Mouse (Mus musculus) layer of hippocampus, adult 11-12 months (tissue): ENCODE results near the gene Gcnt2.
"Not testable (repeated sequence)": the region's sequence is repeated elsewhere in the genome, so short reads cannot be mapped to it uniquely, and the experiment has no call there.

Source experiments
- DNase-seq: peaks from one replicate; pipeline ENCODE4 v3.0.0; 2022; ENCODE audit warnings: low spot score

The Gcnt2 gene

GRCm38 (mm10) chr13:40943066-40943465, 83.5 kb downstream of the Gcnt2 start:
- DNase-seq = no peak

- no peak for DNase-seq
Observed at GRCm38 (mm10) chr13:40943936-40944335, 84.4 kb downstream of the Gcnt2 start.

DNA sequence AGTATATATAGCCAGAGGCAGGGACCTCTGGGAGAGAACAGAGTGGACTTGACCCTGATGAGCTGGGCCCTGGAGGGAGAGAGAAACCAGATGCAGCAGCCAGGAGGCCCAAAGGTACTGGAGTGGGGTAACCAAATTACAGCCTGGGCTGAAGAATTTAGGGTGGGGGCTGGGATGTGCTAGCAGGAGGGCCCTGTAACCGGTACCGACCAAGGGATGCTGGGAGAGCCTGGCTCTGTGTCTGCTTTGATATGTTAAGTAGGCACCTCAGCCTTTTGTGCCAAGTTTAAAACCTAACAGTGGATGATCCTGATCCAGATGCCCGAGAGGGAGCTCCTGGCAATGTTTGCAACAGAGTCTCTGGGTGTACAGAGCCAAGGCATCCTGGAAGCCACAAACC, 84.8 kb downstream of the Gcnt2 start:
- peak; percentile 27 for DNase-seq

DNA sequence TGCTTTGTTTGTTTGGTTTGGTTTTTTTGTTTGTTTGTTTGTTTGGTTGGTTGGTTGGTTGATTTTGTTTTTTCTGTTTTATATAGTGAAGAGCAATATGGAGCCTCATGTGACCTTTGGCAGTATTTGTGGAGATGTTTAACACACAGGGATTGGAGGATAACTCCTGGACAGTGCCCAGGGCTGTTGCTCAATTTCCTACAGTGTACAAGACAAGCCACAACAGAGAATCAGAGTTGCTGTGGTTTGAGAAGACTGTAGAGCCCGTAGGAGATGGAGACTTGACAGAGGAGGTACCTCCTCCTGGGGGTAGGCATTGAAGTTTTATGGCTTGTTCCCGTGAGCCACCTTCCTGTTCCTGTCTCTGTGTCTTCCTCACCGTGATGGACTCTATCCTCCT, 87.0 kb downstream of the Gcnt2 start:
- DNase-seq = no peak

DNA sequence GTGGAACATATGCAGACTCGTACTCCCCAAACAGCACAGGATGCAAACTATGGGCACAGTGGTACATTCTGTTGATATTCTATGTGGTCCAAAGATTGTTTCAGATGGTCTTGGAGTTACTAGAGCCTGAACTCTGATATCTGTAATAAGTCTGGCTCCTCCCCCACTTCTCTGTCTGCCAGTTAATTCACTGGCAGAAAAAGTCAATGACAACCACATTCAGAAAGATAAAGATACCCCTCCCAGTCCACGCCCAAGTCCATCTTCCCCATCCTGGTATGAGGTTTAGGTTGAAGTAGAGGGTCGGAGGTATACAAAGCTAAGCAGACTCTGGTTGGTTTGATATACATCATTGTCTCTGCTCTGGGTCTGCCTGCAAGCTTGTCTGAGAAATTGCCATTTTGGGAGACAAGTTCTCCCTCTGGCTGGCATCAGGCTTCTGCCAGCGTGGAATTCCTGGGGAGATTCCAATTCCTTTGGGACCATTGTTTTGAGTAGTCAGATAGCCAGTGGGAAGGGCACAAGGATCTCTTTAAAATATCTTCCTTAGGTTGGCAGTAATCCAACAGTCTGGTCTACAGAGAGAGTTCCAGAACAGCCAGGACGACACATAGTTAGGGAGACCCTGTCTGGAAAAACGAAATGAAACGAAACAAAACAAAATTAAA, 88.1 kb downstream of the Gcnt2 start:
- no peak for DNase-seq

DNA sequence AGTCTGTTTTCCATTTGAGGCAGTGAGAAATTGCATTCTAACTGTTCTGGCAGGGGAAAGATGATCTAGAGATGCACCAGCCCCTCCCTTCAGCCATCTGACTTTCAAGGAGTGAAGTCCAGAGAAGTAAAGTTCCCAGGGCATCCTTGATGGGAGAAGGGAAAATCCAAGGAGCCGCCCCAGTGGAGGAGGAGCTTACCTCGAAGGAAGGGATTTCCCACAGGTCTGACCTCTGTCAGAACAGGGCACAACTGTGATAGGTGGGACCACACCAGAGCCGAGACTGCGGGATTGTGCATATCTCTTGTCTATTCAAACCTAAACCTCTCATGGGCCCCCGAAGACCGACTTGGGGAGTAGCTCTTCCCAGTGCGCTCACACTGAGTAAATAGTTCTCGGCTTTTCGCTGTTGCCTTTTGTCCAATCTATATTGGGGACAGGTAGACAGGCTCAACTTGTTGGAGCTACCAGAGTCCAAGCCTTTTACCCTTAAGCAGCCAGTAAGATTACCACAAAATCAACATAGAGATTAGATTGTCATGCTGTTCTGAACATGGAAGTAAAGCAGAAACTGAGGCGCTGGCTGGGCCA, 91.9 kb downstream of the Gcnt2 start:
- no peak for DNase-seq

DNA sequence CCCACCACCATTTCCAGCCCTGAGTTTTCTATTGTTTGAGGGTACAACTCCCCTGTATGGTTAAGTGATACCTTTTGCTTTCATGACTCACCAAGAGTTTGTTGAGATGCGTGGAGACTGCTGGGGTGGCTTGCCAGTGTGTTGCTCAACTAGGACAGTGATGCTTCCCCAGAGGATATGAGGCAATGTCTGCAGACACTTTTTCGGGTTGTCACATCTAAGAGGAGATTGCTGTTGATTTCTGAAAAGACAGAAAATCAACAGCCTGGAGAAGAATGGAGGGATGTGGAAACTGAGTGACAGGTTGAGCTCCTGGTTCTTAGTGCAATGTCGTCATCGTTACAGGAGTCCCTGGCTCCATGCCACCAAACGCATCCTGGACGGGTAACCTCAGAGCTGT, 93.7 kb downstream of the Gcnt2 start:
- peak; percentile 18 for DNase-seq

- DNase-seq = no peak
Observed at GRCm38 (mm10) chr13:40955773-40956172, 96.2 kb downstream of the Gcnt2 start.

DNA sequence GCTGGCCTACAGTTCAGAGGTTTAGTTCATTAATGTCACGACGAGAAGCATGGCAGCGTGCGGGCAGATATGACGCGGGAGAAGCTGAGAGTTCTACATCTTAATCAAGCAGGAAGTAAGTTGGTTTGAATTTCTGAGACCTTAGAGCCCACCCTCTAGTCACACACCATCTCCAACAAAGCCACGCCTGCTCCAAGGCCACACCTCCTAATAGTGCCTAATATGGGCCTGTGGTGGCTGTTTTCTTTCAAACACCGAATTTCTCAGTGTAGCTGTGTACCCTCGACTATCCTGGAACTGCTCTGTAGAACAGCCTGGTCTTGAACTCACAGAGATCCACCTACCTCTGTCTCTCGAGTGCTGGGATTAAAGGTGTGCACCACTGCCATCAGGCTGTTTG, 108.1 kb downstream of the Gcnt2 start:
- DNase-seq = no peak

GRCm38 (mm10) chr13:40968564-40968963, 109.0 kb downstream of the Gcnt2 start:
- peak; percentile 9 for DNase-seq

- no peak for DNase-seq
Observed at GRCm38 (mm10) chr13:40969761-40970390, 110.3 kb downstream of the Gcnt2 start.

GRCm38 (mm10) chr13:40971261-40971660, 111.7 kb downstream of the Gcnt2 start:
- DNase-seq = no peak

DNA sequence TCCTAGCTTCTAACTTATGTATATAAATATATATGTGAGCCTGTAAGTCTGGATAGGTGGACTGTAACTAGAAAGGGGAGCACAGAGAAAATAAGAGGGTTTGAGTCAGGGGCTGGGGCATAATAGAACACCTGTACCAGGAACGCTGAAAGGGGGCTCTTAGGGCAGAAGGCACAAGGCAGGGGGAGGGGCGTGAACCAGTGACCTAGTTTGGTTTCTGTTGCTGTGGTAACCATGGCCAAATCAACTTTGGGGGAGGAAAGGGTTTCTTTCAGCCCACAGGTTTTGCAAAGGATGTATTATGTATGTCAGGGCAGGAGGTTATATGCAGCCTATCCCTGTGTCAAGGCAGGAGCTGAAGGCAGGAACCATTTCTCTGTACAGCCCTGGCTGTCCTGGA, 112.3 kb downstream of the Gcnt2 start:
- no peak for DNase-seq

GRCm38 (mm10) chr13:40972976-40973375, 113.4 kb downstream of the Gcnt2 start:
- no peak for DNase-seq

GRCm38 (mm10) chr13:40977609-40978008, 118.1 kb downstream of the Gcnt2 start:
- DNase-seq = peak; percentile 62

DNA sequence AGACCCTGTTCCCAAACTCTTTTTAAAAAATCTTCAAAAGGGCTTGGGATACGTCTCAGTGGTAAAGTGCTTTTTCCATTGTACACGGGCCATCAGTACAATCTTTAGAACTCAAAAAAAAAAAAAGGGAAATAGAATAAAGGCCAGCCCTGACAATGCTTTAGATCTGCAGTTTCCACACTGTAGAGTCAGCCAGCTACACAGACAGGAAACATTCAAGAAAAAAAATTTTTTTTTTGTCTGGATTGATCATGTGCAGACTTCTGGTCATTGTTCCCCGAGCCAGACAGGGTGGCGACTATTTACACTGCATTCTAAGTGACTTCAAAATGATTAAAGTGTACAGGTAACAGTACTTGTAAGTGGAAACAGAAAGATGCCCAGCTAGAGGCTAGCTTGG, 119.1 kb downstream of the Gcnt2 start:
- DNase-seq = no peak

DNA sequence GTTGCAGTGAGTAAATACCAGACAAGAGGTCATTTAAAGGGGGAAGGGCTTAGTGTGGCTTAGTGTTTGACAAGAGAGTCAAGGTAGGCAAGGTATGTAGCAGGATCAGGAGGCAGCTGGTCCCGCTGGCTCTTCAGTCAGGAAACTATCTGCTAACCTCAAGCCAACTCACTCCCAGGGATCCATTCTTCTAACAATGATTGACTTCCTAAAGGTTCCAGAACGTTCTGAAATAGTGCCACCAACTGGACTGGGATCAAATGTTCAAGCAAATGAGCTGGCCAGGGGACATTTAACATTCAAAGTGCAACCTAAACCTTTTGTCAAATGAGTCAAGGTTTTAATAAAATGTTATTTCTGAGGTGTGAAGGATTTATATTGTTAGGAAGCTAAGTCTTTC, 119.8 kb downstream of the Gcnt2 start:
- no peak for DNase-seq

GRCm38 (mm10) chr13:40982759-40983158, 123.2 kb downstream of the Gcnt2 start:
- DNase-seq = no peak

DNA sequence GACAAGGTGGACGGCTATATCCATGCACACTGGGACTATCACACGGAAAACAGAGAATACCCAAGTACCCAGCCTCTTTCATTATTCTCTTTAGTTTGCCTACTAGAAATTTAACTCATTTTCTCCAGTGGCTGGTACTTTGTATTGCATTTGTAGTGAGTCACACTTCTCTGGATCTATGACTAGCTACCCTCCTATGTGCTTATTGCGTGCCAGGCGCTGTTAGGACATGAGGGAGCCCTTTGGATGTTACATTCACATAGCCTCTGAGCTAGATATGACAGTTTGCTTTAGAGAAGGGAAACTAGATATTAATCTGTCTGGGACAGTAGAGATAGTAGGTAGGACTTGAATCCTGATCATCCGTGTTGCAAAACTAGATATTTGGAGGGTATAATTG, 126.5 kb downstream of the Gcnt2 start:
- DNase-seq = no peak

- not testable (repeated sequence) for DNase-seq
Observed at GRCm38 (mm10) chr13:40987608-40988303, 128.2 kb downstream of the Gcnt2 start.

DNA sequence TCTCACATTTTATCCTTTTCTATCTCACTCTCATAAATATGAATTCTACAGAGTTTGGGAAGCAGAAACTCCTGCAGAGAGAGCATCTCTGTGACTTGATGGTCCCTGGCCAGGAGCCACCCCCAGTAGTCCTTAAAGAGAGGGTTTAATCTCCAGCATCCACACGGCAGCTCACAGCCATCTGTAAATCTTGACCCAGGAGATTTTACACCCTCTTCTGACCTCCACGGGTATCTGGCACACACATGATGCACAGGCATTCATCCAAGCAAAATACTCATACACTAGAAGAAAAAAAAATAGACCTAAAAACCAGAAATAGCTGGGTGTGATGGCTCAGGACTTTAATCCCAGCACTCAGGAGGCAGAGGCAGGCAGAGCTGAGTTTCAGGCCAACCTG, 128.9 kb downstream of the Gcnt2 start:
- DNase-seq = no peak

GRCm38 (mm10) chr13:40994487-40995263, 135.1 kb downstream of the Gcnt2 start:
- no peak for DNase-seq
